Mouse (Mus musculus) T-helper 2 cell (primary cell): ENCODE results near the gene Slco1a5.
"Not testable (repeated sequence)": the region's sequence is repeated elsewhere in the genome, so short reads cannot be mapped to it uniquely, and the experiment has no call there.

Experiments used
- in situ Hi-C: fragments of 300-600 bp; cut with MboI, MseI; formaldehyde crosslinking; loops from one replicate; pipeline ENCODE4 v1.15.1; 2025; ENCODE audit warnings: high pct_unique_total_duplicates

The Slco1a5 gene

DNA sequence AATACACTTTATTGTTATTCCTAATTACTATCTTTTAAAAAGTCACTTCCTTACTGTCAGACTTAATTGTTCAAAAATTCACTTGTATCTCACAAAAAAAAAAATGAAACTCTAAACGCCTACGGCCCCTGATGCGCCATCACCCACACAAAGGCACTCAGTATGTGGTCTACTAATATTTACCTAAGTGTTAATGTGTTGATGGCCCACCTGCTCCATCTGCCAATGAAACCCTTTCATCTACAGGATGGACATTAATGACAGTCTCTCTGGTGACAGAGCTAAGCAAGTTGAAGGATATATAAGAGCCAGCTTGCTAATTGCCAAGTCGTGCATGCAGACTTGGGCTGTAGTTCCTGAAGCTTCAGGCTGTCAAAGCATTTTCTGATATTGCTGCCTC lies 24.7 kb downstream of the Slco1a5 start, which contains the start of gene Iapp:
Gene Iapp, plus strand, starts transcription at position 326 of the 400 bp plus-strand sequence.
- in situ Hi-C loops: no loop called here

DNA sequence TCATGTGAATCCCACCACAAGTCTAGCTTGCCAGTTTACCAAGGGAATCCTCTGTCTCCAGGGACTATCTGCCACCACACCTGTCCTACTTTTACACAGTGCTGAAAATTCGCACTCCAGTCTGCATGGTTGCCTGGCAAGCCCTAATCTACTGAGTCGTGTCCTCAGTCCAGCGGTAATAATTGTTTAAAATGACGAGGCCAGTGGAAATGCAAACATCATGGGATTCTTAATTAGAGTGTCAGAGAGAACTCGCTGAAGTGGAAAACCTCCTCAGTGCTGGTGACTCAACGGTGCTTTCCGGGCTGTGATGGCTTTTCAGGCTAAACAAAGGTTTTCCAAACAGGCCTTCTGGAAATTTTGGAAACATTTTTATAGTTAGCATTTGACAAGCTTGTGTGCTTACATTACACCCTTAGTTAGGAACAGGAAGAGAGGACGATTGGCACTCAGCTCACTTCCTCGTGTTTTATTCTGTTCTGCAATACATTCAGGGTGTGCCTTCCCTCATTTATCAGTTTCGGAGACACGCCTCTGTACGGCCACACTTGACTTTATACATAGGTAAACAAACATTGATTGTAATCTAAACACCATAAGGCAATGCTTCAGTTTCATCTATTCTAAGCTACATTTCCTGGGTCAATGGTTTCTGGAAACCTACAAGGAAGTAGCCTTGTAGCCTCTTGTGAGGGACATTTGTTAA lies 33.2 kb downstream of the Slco1a5 start:
- in situ Hi-C loops: no loop called here

DNA sequence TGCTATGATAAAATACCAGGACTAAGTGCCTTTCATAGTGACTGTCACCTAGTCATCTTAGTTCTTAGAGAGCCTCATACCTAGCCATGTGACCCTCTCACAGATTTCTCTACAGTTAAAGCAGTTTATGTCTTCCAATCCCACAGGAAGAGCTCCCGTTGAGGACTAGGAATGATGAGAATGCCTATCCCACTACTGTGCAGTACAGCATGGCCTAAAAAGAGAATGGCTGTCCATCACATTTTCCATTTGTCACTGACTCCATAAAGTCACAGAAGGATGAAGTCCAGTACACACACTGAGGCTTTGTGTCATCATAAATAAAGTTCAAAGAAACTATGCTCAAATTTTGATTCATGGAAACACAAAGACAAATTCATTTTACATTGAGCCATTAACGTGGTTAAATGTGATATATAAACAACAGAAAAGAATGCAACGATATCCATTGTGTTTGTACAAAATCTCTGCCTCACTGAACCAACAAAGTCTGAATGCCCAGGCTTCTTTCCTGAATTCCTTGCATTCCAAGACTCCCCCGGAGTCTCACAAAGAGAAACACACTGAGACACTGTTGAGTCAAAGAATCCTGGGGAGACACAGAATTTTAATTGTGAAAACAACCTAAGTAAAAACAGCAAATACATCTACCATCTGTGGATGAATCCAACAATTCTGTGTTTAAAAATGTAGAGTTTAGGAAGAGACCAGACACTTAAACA lies 46.9 kb downstream of the Slco1a5 start:
- in situ Hi-C loops: no loop called here

DNA sequence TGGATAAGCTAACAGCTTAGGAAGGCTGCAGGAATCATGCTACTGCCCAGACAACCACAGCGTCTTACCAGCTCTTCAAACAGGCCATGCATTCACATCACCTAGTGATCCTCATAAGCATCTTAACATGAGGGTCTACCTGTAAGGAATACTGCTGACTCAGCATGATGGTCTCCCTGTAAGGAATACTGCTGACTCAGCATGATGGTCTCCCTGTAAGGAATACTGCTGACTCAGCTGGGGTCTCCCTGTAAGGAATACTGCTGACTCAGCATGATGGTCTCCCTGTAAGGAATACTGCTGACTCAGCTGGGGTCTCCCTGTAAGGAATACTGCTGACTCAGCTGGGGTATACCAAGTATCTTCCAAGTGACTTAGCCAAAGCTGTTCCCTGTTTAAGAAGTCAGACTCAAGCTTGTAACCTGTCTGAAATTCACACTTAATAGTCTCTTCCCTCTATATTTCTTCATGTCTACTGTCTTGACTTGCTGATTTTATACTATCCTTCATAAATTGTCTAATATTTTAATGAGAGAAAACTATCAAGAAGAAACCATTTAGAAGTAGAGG lies 72.0 kb downstream of the Slco1a5 start:
- in situ Hi-C loops: not testable (repeated sequence)

DNA sequence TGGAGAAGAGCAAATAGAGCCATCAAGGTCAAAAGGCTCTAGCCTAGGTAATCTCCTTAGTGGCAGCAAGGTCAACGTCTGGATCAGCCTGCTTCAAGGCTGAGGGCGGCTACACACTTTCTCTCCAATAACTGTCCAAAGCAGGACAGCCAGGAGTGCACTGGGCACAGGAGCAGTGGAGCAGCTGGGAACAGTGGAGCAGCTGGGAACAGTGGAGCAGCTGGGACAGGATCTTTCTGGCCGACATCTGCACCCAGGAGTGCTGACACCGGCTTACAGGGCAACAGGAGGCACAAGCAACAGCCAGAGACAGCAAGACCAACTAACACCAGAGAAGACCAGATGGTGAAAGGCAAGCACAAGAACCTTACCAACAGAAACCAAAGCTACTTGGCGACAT lies 77.7 kb downstream of the Slco1a5 start:
- in situ Hi-C loops: no loop called here

DNA sequence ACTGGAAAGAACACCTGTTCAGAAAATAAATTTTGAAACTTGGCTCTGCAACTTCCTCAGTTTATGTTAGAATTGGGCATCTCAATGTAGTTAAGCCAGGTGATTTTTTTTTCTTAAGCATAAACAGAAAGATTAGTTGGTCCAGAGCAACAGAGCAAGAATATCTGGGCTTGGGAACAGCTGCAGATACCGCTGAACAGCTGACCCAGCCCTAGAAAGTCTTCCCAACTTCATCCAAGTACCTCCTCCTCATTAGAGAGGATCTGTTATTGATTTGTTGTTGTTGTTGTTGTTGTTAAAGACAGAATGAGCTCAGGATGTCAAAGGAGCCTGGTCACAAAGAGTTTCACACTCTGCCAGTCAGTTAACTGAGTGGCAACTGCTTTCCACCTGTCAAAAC lies 83.3 kb downstream of the Slco1a5 start:
- in situ Hi-C loops: no loop called here

DNA sequence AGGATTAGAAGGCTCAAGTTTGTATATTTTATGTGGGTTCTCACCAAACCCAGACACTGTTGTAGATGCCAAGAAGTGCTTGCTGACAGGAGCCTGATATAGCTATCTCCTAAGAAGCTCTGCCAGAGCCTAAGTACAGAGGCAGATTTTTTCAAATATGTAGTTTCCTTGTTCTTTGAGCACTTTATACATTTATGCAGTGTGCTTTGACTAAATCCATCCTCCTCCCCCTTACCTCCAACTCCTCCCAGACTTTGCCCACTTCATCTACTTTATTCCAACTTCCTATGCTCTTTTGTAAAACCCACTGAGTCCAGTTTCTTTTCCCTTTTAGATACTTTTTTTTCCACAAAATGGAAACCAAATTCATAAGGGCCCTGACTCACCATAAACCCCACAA lies 102.6 kb downstream of the Slco1a5 start:
- in situ Hi-C loops: no loop called here

DNA sequence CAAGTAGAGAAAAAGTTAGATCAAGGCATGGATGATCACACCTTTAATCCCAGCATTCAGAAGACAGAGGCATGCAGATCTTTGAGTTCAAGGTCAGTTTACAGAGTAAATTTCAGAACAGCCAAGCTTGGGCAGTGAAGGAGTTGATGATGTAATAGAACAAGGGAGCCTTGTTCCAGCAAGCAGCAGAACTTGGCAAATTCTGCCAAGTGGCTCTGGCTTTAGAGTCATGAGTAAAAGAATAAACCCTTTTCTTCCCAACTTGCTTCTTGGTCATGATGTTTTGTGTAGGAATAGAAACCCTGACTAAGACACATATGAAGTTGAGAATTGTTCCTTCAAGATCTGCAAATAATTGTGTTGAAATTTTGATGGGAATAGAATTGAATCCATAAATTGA lies 111.0 kb downstream of the Slco1a5 start:
- in situ Hi-C loops: no loop called here

DNA sequence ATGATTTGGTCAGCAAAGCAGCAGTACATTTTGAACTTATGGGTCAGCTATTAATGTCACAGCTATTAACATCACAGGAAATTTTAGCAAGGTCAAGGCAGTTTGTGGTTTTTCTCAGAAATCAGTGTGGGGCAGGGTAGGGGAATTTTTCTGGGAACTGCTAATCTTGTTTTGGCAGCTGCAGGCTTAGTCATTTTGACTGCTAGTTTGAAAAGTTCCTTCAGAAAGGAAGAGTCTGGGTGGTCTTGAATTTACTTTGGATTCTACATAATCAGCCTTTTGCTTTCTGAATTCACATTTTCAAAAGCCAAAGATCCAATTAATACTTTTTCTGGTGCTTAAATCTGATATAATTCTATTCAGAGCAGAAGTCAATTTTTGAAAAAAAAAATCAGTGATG lies 113.0 kb downstream of the Slco1a5 start:
- in situ Hi-C loops: no loop called here

DNA sequence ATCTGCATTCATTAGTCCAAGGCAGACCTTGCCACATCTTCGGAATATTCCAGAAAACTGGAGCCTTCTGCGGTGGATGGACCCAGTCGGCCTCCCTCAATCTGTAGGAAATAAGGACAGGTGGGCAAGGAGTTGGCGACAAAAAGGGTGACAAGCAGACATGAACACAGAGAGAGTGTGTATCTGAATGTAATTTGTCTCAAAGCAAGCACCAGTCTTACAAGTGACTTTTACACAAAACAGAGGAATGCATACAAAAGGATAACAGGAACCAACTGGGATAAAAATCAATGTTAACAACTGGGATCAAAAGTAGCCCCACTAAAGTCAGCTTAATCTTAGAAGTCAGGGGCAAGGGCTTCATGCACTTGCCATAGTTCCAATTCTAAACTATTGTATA lies 114.4 kb downstream of the Slco1a5 start, which contains the start of gene Slco1a6:
Gene Slco1a6, minus strand, starts transcription at position 101 of the 400 bp plus-strand sequence.
- in situ Hi-C loops: no loop called here

DNA sequence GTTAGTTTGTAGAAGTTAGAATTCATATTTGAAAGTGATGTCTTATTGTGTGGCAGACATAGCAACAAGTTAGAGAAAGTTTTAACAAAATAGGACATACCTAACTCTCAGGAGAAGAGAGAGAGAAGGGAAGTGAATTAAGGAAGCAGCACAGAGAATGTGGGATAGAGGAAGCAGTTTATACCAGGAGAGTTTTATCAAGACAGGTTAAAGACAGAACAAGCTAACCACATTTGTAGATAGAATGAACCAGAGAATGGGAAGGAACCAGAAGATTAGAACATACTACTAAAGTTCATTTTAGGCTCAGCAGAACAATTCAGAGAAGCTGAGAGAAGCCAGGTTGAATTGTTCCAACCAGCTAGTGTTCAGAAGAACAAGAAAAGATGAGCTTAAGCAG lies 122.3 kb downstream of the Slco1a5 start:
- in situ Hi-C loops: no loop called here

DNA sequence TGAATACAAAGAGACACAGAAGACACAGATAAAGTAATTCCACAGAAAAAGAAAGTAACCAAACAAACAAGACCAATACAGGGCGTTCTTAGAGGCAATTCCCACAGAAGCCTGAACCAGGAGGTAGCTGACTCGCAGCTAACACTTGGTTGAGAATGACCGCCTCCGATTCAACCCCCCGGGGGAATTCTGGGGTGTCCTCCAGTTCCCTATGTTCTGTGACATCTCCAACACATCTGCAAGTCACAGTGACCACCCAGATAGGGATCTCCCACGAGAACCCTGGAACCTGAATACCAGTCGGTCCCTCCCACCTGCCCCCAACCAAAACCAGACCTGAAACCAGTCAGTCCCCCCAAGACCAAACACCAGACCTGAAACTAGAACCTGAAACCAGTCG lies 128.5 kb downstream of the Slco1a5 start:
- in situ Hi-C loops: no loop called here

DNA sequence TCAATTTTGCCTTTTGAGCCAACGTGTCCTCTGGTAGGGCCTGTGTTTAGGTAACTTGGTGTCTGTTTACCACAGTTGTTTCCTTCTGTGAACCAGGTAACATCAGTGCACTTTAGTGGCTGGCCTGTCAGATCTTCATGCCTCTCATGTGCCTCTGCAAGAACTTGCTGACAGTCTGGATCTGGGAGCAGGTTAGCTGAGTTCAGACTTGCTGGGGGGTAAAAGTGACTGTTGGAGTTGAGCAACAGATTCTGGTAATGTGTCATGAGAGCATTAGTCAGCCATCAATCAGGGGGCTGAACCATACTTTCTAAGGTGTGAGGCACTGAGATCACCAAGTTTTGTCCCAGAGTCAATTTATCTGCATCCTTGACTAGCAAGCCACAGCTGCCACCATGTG lies 130.8 kb downstream of the Slco1a5 start:
- in situ Hi-C loops: no loop called here

DNA sequence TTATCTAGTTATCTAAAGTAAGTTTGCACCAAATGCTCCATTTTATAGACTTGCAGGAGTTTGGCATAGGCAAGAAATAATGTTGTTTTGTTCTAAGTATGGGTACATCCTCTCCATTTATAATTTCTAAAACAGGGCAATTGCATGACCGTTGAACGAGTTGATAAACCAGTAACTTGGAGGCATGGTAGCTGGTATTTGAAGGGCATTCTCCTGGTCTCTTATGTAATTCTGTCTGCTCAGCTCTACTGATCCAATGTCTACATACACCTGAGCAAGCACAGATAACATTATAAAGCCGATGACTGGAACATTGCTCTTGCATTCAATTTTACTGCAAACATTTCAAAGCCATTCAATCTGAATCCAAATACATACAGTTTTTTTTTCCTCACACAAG lies 135.4 kb downstream of the Slco1a5 start:
- in situ Hi-C loops: no loop called here

DNA sequence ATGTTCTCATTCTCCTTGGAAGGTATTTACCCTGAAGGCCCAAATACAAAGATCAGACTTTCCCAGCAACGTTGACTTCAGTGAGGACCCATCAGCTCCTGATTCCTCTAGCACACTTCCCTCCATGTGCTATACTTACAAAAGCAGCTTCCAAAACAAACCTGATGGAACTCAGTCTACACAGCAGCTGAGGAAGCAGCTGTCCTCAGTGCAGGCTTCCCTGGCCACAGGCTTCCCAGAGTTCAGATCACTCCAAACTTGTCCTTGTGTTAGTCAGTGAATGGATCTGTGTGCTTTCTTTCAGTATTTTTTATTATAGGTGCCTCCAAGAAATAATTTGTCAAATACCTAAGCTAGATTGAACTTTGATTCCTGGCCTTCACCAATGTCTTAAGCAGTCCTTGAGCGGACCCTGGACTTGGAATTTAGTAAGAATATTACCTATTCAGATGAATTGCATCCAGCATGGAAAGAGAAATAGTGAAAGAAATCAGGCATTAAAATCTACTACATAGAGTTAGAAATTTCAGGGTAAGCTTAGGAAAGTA lies 136.8 kb downstream of the Slco1a5 start:
- in situ Hi-C loops: no loop called here
